Mouse (Mus musculus) left cerebral cortex, postnatal 25 days (tissue): ENCODE results near the gene Rom1. TPM values are rescaled to one million over a fixed set of nuclear protein-coding genes. Genes with fewer than 3 reads are reported as not detected.

Experiments
- microRNA-seq, 2 experiments: library from miRNA; unstranded; fragments of <30 nt; microRNA quantifications; one replicate each; pipeline ENCODE4 v1.2.0; 2022
- total RNA-seq, 2 experiments: library from RNA; stranded (reverse); gene quantifications; 2 replicates each; pipeline ENCODE4 v1.2.3; 2021

The Rom1 gene
- total RNA-seq, 2 experiments from 2014 or later, result 5.7 TPM

Small RNA genes within 50 kb of the gene (microRNA-seq; reads per million reads assigned to microRNA genes)
- 0 reads per million in 2 experiments for gene Mir5136

Other genes with a start within 250 kb of the Rom1 start
- 100 to 1,000 TPM; 148 to 161 TPM for gene Slc3a2, start 206.0 kb downstream of the Rom1 start, total RNA-seq
- gene Wdr74, start 193.5 kb downstream of the Rom1 start, total RNA-seq, result 10 to 100 TPM; 46.0 to 58.5 TPM
- gene 1700092M07Rik, start 188.6 kb downstream of the Rom1 start, total RNA-seq, result 1 to 10 TPM; 1.1 to 1.5 TPM
- 10 to 100 TPM; 61.5 to 70.1 TPM for gene Stx5a, start 187.9 kb downstream of the Rom1 start, total RNA-seq
- 10 to 100 TPM; 87.4 to 92.0 TPM for gene Nxf1, start 172.3 kb downstream of the Rom1 start, total RNA-seq
- gene Tmem223, start 158.4 kb downstream of the Rom1 start, total RNA-seq, result 10 to 100 TPM; 73.0 to 75.0 TPM
- gene Tmem179b, start 154.9 kb downstream of the Rom1 start, total RNA-seq, result 10 to 100 TPM; 10.6 to 10.9 TPM
- 10 to 100 TPM; 12.0 to 12.4 TPM for gene Taf6l, start 142.9 kb downstream of the Rom1 start, total RNA-seq
- gene Polr2g, start 130.8 kb downstream of the Rom1 start, total RNA-seq, result 100 to 1,000 TPM; 107 to 113 TPM
- 1 to 10 TPM; 5.9 to 7.1 TPM for gene Zbtb3, start 126.8 kb downstream of the Rom1 start, total RNA-seq
- 10 to 100 TPM; 35.1 to 35.5 TPM for gene Ttc9c, start 110.0 kb downstream of the Rom1 start, total RNA-seq
- 100 to 1,000 TPM; 110 to 112 TPM for gene Hnrnpul2, start 109.3 kb downstream of the Rom1 start, total RNA-seq
- gene AC129217.1, start 99.6 kb downstream of the Rom1 start, total RNA-seq, result not detected
- gene Bscl2, start 91.9 kb downstream of the Rom1 start, total RNA-seq, result 100 to 1,000 TPM; 111 to 112 TPM
- gene Gng3, start 90.2 kb downstream of the Rom1 start, total RNA-seq, result 100 to 1,000 TPM; 201 to 223 TPM
- under 1 TPM; 0.92 to 0.96 TPM for gene Lrrn4cl, start 78.6 kb downstream of the Rom1 start, total RNA-seq
- gene Ubxn1, start 57.9 kb downstream of the Rom1 start, total RNA-seq, result 10 to 100 TPM; 91.0 to 94.1 TPM
- gene Uqcc3, start 48.4 kb downstream of the Rom1 start, total RNA-seq, result 10 to 100 TPM; 32.3 to 35.6 TPM
- 1 to 10 TPM; 5.4 to 7.2 TPM for gene Lbhd1, start 45.6 kb downstream of the Rom1 start, total RNA-seq
- not detected for gene Gm49403, start 45.4 kb downstream of the Rom1 start, total RNA-seq
- 10 to 100 TPM; 21.4 to 23.9 TPM for gene 1810009A15Rik, start 40.5 kb downstream of the Rom1 start, total RNA-seq
- 1 to 10 TPM; 2.4 to 3.3 TPM for gene Gm49416, start 40.4 kb downstream of the Rom1 start, total RNA-seq
- 10 to 100 TPM; 22.6 to 24.3 TPM for gene Ints5, start 36.4 kb downstream of the Rom1 start, total RNA-seq
- gene Ganab, start 31.3 kb downstream of the Rom1 start, total RNA-seq, result 100 to 1,000 TPM in 1 of 2 experiments, 10 to 100 TPM in 1; 98.5 to 102 TPM
- gene B3gat3, start 9.0 kb downstream of the Rom1 start, total RNA-seq, result 100 to 1,000 TPM; 151 to 163 TPM
- gene Eml3, start 196 bp upstream of the Rom1 start, total RNA-seq, result 1 to 10 TPM; 8.2 to 8.4 TPM
- gene Mta2, start 12.5 kb upstream of the Rom1 start, total RNA-seq, result 10 to 100 TPM; 46.0 to 46.9 TPM
- 10 to 100 TPM; 18.7 to 20.1 TPM for gene Tut1, start 24.5 kb upstream of the Rom1 start, total RNA-seq
- 100 to 1,000 TPM; 203 to 212 TPM for gene Eef1g, start 37.7 kb upstream of the Rom1 start, total RNA-seq
- 10 to 100 TPM; 20.2 to 21.0 TPM for gene Ahnak, start 59.9 kb upstream of the Rom1 start, total RNA-seq
- gene Scgb1a1, start 158.6 kb upstream of the Rom1 start, total RNA-seq, result not detected
- gene Asrgl1, start 206.3 kb upstream of the Rom1 start, total RNA-seq, result 100 to 1,000 TPM; 124 to 126 TPM